Mouse (Mus musculus): ENCODE results near the gene Ctsl.

The Ctsl gene

DNA sequence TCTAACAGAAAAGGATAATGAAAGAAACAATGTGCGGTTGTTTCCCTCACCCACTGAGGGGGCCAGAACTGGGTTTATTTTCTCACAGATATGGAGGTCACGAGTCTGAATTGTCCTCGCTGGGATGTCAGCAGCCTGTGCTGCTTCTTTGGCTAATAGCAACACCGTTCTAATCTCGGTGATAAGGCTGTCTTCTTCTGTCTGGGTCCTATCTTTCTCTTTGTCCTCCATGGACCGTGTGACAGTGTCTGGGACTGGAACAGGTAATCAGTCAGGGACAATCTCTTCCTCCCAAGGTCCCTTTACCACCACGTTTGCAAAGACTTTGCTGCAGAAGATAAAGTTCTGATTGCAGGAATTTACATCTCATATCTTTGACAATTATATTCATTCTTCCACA lies 4.5 kb upstream of the Ctsl start:
- DNase-seq (ENCODE audit: low read depth, low spot score) = no peak

DNA sequence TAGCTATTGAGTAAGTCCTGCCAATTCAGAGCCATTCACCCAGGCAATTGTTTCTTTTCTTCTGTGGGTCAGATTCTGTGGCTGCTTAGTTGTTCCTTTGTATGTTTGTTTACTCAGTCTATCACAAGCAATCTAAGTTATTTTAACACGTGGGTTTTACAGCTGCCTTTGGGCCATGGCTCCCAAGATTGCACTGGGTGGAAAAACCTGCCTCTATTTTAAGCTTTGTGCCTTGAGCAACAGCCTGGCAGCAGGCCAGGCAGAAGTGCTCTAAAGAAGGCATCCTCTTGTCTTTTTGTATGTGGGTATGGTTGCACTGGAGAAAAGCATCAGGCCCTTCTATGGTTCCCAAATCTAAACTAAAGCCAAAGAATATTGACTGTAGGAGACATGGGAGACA lies 3.0 kb upstream of the Ctsl start:
- DNase-seq (ENCODE audit: low read depth, low spot score) = no peak

DNA sequence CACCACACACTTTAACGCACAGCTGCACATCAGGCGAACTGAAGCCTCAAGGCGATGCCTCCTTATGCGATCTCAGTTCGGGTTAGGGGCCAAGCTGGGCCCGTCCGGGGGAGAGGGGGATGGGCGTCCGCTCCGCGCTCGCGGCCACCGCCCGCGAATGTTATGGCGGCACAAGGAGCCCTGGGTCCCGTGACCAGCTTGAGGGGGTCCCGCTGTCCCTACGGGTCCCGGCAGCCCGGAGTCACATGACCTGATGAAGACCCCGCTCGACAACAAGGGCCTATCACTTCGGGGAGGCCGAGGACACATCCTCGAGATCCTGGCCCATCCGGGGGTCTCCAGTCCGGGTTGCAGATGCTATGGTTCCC lies 901 bp downstream of the Ctsl start:
- no peak for DNase-seq (ENCODE audit: low read depth, low spot score)

DNA sequence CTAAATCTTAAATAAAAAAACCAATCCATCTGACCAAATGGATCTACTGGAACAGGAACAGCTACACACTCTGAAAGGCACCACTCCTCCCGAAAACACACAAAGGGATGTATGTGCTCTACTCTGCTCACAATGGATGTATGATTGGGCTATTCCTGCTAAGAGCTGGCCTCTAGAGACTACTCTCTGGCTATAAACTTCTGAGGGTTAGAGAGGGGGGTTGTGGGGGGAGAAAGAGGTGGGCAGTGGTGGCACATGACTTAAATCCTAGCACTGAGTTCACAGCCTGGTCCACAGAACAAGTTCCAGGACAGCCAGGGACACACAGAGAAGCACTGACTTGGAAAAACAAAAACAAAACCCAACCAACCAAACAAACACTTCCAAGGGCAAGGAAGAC lies 2.1 kb downstream of the Ctsl start:
- DNase-seq (ENCODE audit: low read depth, low spot score) = no peak

DNA sequence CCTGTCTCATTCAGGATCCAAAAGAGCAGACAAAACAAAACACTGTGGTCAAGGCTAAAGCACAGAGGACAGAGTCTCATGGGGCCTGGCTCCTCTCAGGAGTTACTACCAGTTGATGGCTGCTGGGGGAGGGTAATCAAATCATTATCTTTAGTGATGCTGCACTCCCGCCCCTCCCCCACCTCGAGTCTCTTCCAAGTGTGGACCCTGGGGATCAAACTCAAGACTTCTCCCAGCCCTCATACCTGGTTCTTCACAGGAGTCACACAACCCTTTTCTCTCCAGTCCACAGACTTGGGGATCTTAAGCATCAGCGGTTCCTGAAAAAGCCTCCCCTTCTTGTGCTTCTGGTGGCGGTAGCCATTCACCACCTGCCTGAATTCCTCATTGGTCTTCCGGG lies 3.1 kb downstream of the Ctsl start:
- DNase-seq (ENCODE audit: low read depth, low spot score) = no peak

DNA sequence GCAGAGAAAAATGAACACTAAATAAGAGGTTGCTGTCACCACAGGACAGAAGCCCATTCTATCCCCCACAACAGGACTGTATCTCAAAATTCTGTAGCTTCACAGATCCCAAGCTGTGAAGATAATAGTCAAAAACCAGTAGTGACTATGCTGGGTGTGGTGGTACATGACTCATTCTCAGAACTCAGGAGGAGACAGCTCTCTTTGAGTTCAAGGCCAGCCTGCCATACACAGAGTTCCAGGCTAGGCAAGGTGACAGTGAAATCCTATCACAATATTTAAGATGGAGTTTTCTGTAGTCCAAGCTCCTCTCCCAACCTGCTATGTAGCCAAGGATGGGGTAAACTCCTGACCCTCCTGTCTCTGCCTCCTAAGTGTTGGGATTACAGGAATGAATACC lies 5.4 kb downstream of the Ctsl start:
- no peak for DNase-seq (ENCODE audit: low read depth, low spot score)

DNA sequence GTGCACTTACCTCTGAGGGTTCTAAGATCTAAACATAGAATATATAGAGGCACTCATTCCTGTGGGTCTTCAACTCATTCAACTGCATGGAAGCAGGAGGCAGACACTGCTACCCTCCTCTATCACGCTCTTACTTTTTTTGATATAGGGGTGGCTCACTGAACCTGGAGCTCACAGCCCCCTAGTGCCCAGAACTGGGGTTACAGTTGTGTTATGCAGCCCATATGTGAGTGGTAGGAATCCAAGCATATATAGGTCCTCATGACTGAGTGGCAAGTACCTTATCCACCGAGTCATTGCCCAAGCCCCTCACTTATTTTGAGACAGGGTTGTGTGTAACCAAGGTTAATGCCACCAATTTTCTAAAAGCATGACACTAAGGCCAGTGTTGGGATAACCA lies 6.4 kb downstream of the Ctsl start:
- no peak for DNase-seq (ENCODE audit: low read depth, low spot score)

DNA sequence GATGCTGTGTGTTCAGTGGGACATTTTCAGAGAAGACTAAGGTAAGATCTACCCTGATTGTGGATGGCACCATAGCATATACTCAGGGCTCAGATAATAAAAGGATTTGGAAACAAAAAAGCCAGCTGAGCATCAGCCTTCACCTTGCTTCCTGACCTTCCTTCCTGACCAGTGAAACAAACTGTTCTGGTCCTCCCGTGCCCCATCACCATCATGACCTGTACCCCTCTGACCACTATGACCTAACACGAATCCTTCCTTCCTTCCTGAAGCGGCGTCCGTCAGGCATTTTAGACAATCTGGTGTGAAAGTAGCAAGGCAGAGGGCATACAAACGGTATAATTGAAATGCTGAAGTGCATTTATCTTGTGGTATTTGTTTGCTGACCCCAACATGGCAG lies 8.6 kb downstream of the Ctsl start:
- no peak for DNase-seq (ENCODE audit: low read depth, low spot score)

DNA sequence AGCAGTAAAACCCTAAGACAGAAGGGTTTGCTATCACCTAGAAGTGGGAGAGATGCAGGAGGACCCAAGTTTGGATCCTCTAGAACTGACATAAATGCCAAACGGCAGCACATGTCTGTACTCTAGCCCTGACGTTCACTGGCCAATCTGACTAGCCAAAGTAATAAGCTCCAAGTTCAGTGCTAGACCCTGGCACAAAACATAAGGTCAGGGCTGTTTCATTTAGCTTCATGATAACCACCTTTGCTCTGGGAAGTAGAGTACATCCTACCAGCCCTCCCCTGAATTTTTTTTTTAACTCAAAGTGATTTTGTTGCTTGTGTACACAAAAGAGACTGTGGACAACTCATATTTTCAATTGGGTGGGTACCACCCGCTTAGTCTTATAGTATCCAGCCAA lies 9.7 kb downstream of the Ctsl start:
- no peak for DNase-seq (ENCODE audit: low read depth, low spot score)

DNA sequence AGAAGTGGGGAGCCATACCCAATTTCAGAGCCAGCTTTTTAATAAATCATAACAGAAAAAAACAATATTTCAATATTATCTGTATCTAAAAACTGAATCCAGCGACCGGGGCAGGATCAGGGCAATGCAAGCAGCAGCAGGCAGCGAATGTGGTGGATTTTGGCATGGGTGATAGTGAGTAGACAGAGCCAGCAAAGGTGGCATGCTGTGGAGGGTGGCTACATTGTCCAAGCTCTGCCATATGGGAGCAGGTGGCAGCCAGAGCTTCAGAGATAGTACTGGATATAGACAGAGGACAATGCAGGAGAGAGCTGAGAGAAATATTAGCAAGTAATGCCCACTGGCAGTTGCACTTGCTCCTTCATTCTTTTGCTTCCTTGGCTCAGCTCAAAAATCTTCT lies 11.0 kb downstream of the Ctsl start:
- no peak for DNase-seq (ENCODE audit: low read depth, low spot score)

DNA sequence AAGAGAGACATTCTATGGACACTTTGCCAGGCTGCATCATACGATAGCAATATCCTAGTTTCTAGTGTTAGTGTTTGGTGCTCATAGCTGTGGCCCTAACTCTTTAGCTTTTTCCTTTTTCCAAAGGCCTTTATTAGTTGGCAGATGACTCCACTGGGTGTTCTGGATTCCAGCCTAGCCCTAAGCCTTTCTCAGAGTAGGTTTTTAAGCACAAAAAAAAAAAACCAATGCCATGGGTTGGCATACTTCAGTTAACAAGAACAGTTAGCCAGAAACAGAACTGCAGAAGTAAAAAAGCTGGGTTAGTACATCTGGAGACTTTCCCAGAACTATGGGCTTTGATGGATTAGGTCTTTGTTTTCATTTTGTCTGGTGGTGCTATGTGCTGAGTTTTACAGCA lies 12.2 kb downstream of the Ctsl start:
- DNase-seq (ENCODE audit: low read depth, low spot score) = no peak

DNA sequence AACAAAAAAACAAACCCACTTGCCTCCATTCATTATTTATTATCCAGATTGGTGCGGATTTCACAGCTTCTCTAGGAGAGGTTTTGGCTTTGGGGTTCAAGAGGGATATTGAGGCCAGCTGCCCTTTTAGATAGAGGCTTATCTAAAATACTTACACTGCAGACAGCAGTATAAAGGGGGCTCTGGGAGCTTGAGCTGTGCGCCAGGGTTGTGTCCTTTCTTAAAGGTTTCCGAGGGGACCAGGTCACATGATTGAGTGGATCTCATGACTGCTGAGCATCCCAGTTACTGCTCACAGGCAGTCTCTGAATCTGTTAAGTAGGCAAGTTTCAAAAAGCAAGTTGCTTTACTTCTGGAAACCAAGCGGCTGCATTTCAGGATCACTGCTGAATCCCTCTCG lies 13.3 kb downstream of the Ctsl start:
- DNase-seq (ENCODE audit: low read depth, low spot score) = no peak

DNA sequence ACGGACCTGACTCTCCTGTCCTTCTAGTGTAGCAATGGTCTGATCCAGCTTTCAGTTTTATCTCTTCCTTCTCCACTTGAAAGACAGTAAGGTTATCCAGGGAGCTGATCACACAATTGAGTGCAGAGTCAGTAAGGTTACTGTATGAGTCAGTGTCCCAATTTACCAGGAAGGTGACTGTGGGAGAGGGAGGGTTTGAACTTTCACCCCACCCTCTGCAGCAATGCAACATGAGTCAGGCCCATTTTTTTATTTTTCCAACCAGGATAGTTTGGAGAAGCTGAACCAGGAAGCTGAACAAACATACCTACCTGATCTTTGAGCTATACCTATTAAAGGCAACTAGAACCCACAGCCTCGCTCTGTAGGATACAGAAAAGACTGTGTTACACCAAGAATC lies 21.2 kb downstream of the Ctsl start:
- no peak for DNase-seq (ENCODE audit: low read depth, low spot score)

DNA sequence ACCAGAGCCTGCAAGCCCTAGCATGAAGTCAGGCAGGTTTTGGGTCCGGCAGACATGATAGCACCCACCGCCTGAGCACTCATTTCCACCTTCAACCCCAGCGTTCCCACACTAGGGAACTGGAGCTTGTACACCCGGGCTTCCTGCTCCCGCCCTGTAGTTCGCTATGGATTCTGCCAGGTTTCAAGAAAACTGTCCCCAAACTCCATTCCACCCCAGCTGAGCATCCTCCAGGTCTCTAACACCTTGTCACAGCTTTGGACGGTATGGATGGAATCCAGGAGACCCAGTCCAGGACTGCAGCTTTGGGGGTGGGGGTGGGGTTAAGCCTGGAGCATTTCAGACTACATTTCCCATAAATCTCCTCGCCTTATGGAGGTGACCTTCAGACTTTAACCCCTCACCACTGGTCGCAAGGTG lies 26.6 kb downstream of the Ctsl start:
- DNase-seq (ENCODE audit: low read depth, low spot score) = peak; percentile 39

DNA sequence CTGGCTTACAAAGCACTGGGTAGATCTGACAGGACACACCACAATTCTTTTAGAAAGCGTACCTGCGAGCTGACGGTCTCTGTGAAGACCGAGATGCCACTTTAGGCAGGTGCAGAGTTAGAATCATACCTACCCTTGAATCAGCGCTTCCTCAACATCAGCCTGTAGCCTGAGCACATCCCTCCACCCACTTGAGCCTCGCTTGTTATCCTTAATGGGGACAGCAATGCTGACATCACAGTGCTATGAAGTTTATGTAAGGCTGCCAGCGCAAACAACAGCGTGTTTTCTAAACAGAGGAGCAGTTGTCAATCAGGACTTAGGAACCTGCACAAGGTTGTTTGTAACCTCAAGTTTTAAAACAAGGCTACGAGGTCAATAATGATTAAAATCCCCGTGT lies 27.1 kb downstream of the Ctsl start:
- DNase-seq (ENCODE audit: low read depth, low spot score) = no peak

DNA sequence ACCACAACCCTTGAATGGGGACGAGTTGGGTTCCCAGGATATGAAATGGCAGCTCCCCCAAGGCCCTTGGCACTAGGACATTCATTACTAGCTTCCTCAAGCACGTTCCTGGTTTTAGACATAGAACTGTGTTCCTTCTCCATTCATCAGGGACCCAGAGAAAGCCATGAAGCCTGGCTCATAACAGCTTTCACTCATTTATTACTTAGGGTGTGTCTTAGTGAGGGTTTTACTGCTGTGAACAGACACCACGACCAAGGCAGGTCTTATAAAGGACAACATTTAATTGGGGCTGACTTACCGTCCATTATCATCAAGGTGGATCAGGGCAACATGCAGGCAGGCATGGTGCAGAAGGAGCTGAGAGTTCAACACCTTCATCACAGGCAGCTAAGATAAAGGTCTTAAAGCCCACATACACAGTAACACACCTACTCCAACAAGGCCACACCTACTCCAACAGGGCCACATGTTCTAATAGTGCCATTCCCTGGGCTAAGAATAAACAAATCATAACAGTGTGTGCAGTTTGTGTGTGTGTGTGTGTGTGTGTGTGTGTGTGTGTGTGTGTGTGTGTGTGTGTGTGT lies 35.1 kb downstream of the Ctsl start:
- DNase-seq (ENCODE audit: low read depth, low spot score) = no peak

DNA sequence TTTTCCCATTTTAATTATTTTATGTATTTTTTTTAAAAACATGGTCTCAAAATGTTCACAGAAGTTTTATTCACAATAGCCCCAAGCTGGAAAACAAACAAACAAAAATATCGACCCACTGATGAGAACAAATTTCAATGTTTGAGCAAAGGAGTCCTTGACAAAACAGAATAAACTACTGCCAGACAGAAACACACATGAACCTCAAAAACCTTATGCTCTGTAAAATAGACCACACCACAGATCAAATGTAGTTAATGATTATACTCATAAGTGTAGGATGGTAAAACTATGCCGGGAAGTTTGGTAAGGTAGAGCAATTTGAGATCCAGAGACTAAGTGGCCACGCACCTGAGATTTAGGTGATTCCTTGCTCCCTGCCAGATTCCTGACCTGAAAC lies 37.6 kb downstream of the Ctsl start:
- no peak for DNase-seq (ENCODE audit: low read depth, low spot score)

DNA sequence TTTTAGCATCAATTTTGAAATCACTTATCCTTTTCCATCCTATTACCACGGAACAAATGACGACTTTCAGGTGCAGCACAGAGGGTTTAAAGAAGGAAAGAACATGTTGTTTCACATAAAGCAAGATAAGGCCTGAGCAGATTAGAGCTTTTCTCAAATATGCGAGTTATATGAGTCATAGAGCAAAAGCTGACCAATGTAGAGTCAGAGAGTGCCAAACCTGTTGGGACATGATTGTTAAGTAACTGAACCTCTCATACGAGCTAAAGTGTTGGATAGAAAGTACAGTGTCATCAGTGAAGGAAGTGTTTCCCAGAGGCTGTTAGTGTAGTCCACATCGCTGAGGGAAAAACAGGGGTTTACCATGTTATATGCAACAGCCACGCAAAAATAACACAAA lies 38.4 kb downstream of the Ctsl start:
- no peak for DNase-seq (ENCODE audit: low read depth, low spot score)

DNA sequence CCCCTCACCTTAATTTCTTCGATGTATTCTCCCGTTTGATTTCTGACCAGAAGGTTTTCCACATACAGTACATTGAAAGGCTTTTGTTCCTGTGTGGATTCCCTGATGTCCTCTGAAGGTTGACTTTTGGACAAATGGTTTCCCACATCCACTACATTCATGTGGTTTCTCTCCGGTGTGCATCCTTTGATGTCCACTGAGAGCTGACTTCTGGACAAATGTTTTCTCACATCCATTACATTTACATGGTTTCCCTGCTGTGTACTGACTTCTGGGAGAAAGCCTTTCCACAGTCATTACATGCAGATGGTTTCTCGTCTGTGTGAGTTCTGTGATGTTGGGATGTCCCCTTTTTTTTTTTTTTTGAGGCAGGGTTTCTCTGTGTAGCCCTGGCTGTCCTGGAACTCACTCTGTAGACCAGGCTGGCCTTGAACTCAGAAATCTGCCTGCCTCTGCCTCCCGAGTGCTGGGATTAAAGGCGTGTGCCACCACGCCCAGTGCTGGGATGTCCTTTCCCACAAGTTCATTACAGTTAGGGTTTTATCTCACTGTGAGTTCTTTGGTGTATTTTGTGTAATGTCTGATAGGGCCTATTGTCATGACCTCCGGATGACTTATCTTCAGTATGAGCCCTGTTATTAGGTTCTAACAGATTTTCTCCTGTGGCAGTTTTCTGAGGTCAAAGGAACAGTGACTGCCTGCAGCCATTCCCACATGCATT lies 48.0 kb downstream of the Ctsl start:
- DNase-seq (ENCODE audit: low read depth, low spot score) = no peak

DNA sequence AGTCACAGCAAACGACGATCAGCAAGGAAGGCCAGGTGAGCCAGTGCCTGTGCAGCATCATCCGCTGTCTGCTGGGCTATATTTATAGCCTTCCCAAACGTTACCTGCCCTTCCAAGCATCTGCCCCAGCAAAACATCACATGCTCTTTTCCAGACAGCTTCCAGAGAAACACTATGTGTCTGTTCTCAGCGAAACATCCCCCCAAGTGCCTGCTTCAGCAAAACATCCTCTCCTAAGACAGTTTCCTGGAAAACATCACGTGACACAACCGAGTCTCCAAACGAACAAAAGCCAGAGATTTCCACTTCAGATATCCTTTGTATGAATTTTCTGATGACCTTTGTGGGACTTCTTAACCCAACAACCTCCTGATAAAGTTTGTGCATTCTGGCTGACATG lies 50.4 kb downstream of the Ctsl start:
- no peak for DNase-seq (ENCODE audit: low read depth, low spot score)

DNA sequence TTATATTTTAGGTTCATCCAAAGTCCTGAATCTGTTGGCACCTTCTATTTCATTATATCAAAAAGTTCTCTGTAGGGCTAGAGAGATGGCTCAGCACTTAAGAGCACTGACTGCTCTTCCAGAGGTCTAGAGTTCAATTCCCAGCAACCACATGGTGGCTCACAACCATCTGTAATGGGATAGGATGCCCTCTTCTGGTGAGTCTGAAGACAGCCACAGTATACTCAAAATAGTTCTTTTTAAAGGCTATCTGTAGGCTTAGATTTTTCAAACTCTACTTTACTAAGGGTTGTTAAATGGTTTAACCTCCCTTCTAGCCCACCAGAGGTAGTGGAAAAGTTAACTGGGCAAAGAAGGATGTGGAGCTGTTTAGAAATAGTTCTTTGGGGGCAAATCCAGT lies 50.9 kb downstream of the Ctsl start:
- no peak for DNase-seq (ENCODE audit: low read depth, low spot score)

DNA sequence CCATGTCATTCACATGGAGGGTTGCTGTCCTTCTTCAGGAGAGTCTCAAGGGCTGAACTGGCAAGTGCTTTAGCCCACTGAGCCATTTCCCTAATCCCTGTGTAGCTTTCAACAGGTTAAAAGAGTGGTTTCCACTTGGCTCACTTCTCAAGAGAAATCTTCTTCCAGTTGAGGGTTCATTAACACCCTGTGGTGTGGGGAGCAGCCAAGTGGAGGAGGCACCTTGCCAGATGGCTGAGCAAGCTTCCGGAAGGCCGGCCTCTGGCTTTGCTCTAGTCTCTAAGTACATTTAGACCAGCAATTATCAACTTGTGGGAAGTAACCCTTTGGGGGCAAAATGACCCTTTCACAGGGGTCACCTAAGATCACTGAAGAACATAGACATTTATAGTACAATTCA lies 52.3 kb downstream of the Ctsl start:
- no peak for DNase-seq (ENCODE audit: low read depth, low spot score)

DNA sequence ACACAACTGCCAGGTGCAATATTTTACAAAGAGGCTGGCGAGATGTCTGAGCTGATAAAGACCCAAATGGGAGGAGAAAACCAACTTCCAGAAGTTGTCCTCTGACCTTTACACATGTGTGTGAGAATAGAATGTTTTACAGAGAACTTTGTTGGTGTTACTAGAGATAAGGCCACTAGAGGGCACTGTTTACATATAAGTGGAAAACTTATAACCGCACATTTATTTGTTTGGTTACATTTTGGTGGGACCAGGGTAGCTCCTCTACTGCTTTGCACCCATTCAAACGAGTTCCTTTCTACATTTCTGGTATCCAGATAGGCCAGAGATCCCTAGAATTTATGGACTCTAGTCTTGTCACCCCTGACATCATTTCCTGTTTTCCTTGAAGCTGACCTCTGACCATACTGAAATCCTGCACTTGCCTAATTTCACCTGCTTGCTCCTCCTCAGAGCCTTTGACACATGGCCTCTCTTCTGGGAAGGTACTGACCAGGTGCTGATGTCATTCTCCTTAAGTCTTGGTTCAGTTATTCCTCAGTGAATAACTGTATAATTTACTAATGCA lies 55.1 kb downstream of the Ctsl start:
- DNase-seq (ENCODE audit: low read depth, low spot score) = peak; percentile 76

DNA sequence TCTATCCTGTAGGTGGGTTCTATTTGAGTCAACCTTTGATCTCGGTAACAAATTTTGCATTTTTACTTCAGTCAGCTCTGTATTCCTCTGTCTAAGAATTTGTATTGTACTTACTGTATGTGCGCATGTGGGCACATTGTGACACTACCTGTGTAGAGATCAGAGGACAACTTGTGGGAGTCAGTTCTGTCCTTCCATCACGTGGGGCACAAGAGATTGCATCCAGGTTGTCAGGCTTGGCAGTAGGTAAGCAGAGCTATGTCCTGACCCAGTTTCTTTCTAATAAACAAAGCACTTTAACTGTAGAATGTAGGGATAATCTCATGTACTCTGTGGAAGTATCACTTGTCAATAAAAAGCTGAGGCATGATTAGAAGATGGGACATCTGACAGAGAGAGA lies 56.6 kb downstream of the Ctsl start:
- no peak for DNase-seq (ENCODE audit: low read depth, low spot score)
